Mouse (Mus musculus): ENCODE results near the gene Vwce.

Vwce gene

DNA sequence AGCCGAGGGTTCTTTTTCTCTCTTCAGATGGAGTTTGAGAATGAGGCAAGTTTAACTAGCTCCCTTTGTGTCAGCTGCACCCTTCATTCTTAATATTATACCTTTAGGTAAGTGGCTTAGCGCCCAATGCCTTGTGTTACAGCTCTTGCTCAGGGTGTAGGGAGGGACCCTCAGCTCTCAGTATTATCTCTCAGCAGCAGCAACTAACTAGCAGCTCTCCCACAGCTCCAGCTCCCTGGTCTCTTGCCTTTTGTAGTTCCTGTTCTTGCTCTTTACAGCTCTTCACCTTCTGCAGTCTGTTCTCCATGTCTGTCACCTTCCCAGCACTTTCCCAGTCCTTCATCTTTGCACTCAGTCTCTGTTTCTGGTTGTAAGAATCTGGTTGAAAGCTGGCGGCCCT, 57.6 kb downstream of the Vwce start:
- DNase-seq (ENCODE audit: low spot score), result no peak

DNA sequence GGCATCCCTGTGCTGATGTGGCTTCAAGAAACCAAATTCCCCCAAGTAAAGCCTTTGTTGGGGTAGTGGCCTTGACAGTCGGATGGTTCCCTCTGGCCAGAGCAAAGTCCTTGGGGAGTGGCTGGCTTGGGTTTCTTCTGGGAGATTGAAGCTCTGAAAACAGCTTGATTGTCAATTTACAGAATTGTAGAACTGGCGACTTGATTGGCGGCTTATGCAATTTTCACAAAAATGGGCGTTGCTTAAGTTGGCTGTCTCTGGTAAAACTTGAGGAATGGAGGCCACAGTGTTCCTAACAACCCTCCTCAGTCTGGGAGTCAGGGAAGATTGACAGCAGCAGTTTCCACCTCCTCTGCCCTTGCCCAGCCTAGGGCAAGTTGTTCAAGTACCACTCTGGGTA, 58.3 kb downstream of the Vwce start:
- no peak for DNase-seq (ENCODE audit: low spot score)

DNA sequence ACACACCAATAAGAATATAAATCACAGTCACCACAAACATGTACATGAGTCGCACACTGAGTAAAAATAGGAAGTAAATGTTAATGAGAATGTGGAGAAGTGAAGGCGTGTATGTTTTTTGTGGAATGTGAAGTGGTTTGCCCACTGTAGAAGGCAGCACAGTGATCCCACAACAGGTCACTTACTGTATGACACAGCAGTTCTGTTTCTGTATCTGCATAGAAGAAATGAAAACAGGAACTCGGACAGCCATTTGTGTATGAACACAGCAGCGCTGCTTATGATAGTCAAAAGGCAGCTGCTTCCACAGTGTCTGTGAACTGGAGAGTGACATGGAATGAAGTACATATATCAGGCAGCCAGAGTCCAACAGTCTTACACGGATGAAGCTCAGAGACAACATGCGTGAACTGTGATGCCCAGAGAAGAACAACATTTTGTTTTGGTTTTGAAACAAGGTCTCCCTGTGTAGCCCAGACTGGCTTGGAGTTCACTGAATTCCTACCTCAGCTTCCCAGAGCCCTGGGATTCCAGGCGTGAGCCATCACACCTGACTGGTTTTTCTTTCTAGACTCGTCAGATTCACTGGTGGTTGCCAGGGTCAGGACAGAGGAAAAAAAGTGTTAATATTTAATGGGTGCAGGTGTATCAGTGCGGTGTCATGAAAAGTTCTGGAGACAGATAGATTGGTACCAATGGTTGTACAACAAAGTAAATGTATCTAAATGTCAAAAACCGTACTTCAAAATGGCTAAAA, 60.1 kb downstream of the Vwce start:
- no peak for DNase-seq (ENCODE audit: low spot score)

DNA sequence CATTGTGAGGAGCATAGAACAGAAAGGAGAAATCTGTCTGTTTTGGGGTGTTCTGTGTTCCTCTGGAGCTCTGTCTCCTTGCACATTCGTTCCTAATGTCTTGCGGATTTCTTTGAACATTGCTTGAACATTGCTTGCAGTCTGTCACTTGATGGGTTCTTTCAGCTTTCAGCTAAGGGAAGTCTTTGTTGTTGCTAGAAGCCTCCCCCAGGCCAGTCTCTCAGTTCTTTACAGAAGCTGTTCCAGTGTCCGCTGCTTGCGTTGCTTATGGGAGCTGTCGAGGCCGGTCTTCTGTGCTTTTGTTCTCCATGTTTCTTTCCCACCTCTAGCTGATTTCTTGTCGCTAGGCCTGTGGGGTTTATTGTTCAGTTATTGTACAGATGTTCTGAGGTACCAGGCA, 61.8 kb downstream of the Vwce start:
- no peak for DNase-seq (ENCODE audit: low spot score)

DNA sequence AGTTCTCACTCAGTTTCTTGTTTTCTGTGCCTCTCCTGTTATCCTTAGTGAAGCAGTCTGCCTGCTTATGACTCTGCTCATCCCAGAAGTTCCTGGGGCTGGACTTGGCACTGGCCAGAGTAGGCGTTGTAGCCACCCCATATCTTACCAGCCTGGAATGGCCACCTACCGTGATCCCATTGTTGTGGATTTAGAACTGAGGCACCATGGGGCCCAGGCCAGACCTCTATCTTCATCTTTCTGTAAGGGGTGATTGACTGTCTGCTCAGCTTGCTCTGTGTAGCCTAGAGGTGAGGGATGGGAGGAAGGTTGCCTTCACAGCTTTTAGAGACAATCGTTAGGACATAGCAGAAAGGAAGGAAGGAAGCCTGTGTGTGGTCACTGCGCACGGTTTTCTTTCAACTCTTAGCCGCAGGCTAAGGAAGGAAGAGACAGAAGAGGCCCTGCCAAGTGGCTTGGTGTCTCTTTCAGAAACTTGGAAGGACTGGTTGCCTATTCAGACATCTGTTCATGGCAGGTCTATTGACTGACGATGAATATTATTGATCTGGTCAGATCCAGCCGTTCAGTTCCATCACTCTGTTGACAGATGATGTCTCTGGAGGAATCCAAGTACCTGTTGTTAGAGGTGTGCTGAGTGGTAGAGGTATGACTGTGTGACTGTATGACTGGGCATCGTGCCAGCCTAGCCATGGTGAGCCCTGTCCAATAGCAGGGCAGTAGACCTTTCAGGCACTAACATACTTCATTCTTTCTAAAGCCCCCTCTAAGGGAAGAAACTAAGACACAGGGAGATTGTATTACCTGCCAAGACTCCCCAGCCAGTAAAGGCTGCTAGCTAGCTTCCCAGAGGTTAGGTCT, 64.3 kb downstream of the Vwce start:
- no peak for DNase-seq (ENCODE audit: low spot score)

DNA sequence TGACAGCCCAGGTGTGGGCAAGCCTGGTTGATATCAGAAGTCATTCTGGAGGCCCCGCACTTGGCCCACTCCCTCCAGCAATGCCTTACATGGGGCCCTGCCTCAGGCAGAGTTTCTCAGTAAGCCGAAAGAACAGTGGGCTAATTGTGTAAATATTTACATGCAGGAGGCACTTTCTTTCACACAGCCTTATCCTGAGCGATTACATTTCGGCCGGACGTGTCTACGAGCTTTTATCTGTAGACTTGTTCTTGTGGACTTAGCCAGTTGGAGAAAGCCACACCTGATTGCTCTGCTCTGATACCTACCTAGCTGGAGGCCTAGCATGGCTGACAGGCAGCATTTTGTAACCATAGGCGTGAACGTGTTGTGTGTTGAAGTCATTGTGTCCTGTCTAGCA, 65.8 kb downstream of the Vwce start:
- DNase-seq (ENCODE audit: low spot score), result no peak

DNA sequence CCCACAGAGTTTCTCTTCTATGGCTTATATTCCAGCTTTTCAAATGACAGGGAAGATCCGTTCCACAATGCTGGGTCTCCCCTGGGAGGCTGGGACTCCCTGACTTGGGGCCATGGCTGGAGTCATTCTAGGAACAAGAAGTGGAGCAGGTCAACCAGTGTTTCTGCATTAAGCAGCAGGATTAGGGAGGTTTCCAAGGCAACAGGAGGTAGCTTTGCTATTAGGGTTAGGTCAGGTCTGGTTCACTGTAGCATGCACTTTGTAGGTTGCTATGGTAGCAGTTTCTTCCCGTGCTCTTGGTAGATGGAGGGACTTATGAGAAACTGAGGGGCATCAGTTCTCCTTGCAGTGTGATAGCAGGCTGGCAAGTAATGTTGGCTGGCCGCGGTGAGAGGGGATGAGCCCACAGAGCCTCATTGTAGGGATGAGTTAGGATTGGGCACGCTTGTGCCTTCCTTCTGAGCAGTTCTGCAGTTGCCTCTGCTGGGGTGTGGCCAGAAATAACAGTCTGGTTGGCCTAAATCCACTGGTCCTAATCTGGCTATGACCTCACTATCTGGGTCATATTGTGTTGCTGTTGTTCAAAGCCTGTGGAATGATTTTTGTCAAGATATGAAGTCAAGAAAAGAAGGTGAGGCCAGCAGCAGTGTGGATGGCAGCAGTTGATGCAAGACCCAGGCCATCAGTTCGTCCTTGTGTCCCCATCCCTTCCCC, 67.2 kb downstream of the Vwce start:
- DNase-seq (ENCODE audit: low spot score), result no peak

DNA sequence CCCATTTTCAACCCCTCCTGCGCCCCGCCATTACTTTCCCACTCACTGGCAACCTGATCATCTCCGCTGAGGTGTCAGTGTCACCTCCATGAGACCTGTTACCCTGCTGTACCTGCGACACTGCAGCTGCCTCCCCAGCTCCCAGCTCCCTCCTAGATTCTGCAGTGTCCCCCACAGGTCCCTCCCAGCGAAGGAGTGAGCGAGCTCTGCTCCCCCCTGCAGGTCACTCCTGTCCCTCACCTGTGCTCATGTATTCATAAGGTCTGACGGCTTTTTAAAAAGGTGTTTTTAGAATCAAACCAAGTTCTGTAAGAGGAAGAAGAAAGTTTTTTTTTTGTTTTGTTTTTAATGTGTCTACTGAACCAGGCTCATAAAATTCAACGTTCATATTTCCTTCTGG, 68.1 kb downstream of the Vwce start:
- DNase-seq (ENCODE audit: low spot score), result no peak

DNA sequence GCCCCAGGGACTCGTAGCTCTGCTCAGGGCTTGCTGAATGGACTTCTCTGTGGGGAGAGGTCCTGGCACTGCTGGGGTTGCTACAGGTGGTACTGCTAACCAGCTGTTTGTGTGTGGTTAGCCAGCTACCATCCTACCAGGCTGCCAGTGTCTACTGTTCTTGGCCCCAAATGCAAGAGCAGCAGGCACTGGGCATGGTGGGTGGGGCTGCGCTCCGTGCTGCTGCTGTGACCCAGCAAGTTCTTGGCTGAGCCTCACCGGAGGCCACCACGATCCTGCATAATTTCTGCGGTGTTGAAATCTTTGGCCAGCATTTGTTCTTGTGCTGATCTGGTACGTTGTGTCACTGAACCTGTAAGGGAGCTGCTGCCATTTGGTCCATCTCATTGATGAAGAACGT, 69.5 kb downstream of the Vwce start:
- no peak for DNase-seq (ENCODE audit: low spot score)

DNA sequence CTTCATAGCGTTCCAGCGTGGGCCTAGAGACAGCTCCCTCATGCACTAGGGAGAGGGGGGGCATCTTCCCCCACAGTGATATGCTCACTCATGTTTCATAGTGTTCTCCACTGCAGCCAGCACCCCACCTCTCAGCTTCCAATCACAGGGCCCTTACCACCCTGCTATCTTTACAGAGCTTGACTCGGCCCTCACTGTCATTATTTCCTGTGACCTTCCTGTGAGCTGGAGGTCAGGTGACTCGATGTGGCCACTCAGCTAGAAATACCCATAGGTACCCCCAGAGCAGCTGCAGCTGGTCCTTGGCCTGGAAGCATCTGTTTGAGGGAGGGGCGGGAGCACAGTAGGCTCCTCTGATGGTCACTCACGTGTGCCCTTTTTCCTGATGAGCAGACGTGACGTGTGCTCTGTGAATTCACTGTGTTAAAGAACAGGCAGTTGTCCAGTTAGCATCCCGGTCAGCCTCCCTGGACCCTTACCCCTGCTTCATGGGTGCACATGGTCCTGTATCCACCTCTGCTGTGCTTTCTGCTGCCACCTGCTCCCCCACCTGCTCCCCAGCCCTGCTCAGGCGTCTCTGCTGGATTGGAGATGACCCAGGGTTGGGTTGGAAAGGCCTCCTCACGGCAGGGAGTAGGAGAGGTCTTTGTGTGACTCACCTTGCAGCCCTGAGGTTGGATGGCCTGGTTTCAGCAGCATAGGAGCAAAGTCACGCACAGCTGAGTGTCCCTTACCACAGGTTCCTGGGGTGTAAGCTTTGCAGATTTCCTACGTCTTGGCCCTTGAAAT, 73.3 kb downstream of the Vwce start:
- no peak for DNase-seq (ENCODE audit: low spot score)

DNA sequence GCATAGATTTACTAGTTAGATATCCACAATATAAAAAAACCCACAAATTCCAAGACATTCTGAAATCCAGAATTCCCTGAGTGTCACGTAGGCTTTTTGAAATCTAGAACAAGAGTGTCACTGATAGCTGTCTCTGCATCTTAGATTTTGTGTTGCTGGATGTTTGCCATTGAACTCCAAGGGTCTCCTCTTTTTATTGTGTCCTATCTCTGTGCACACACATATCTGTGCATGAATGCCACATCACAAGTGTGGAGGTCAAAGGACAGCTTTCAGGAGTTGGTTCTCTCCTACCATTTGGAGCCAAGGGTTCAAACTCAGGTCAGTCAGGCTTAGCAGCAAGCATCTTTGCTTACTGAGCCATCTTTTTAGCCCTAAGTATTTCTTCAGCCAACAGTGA, 73.9 kb downstream of the Vwce start:
- no peak for DNase-seq (ENCODE audit: low spot score)

DNA sequence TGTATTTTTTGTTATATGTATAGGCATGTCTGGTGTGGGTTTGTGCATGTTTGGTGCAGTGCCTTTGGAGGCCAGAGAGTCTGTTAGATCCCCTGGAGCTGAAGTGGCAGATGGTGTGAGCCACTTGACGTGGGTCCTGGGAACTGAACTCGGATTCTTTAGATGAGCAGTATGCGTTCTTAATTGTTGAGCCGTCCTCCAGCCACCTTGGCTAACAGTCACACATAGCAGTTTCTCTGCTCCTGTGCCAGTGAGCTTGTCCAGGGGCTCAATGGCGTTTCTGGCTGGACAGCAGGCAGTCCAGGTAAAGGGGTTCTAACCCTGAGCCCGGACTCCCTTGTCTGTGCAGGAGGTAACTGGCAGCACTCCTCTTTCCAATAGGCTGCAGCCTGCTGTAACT, 74.9 kb downstream of the Vwce start:
- no peak for DNase-seq (ENCODE audit: low spot score)

DNA sequence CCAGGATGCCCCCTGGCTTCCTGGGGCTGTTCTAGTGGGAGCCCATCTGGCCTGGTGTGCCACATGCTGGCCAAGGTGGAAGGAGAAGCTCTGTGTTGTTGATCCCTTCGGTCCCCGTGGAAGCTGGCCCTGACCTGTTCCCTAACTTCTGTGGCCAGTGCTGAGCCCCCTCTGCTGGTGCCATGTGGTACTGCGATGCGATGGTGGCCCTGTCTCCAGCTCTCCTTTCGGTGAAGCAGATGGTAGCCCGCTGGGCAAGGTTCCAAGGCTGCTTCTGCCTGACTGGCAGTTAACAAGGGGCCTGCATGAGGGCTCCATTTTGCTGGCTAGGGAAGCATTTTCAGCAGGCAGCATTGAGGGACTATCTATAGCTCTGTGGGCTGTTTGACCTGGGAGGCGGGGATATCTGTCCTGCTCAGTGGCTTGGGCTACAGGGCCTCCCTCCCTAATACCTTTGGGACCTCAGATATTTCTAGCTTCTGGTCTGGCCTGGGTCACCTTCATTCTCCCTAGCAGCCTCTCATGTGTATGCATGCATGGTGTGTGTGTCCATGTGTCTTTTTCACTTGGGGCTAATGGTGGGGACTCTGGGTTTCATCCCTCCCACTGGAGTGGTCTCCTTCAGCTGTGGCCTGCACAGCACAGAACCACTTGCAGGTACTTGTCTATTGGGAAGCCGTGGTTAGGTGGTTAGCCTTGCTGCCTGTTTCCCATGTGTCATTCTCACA, 75.5 kb downstream of the Vwce start:
- DNase-seq (ENCODE audit: low spot score), result peak; percentile 80

DNA sequence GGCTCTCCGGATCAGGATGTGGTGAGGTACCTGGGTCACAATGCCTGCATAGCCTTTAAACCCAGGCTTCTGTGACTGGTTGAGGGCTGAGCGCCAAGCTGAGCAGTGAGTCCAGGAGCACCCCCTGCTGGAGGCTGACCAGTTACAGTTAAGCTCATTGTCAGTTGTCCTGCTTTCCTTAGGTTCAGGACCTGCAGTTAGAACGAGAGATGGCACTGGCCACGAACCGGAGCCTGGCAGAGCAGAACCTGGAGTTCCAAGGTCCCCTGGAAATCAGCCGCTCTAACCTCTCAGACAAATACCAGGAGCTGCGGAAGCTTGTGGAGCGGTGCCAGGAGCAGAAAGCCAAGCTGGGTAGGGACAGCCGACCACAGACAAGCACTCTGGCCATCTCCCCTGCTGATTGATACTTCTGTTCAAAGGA, 76.1 kb downstream of the Vwce start:
- no peak for DNase-seq (ENCODE audit: low spot score)

DNA sequence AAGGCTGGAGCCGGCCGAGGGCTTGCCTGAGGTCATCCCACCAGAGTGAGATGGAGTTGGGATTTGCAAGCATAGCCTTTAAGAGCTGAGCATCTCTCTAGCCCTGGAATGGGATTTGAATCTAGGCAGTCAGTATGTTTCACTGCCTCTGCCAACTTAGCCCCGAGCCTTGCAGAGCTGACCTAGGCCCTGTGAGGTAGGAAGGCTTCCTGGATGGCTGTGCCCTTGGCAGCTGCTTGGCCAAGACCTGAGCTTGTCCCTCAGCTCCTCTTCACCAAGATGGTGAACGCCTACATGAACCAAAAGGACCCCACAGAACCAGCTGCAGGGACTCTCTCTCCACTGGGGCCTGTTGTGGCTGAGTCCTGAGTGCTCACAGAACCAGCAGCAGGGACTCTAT, 76.7 kb downstream of the Vwce start:
- DNase-seq (ENCODE audit: low spot score), result no peak

DNA sequence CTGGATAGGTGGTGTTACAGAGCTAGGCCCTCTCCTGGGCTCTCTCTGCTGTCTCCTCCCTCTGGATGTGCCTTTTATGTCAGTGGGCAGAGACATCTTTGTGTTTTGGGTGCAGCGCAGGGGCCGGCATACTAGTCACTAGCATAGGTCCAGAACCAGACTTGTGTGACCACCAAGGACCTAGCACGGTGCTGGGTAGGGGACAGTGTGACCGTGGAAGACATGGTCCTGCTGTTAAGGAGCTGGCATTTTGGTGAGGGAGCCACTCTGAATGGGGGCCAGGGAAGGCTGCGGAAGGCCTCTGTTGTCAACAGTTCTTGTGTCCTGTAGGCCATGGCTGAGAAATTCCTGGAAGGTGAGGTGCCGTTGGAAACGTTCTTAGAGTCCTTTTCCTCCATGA, 78.2 kb downstream of the Vwce start:
- no peak for DNase-seq (ENCODE audit: low spot score)

DNA sequence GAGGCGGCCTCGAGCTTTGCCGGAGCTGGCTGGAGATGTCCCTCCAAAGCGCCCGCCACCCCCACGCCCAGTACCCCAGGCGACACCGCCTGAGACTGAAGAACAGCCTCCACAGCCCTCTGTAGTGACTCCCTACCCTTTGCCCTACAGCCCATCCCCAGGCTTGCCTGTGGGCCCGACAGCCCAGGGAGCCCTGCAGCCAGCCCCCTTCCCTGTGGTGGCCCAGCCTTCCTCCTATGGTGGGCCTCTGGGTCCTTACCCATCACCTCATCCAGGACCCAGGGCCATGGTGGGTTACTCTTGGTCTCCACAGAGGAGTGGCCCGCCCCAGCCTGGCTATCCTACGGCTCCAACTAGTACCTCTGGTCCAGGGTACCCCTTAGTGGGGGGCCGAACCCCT, 78.6 kb downstream of the Vwce start:
- DNase-seq (ENCODE audit: low spot score), result no peak

DNA sequence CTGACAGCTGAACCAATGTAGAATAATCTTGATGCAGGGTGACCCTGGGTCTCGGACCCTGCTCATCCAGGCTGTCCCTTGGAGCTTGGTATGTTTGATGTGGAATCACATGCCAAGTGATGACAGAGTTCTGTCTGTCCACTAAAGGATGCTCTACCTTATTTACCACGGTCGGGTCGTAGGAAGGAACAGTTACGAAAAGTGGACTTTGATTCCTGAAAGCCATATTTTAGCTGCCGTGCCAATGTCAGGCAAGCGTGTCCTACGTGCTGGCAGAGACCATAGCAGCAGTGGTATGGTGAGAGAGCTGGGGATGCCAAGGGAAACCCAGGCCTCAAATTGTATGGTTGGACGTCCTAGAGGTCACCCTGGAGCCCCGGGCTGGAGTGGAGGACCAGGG, 79.5 kb downstream of the Vwce start:
- DNase-seq (ENCODE audit: low spot score), result no peak

DNA sequence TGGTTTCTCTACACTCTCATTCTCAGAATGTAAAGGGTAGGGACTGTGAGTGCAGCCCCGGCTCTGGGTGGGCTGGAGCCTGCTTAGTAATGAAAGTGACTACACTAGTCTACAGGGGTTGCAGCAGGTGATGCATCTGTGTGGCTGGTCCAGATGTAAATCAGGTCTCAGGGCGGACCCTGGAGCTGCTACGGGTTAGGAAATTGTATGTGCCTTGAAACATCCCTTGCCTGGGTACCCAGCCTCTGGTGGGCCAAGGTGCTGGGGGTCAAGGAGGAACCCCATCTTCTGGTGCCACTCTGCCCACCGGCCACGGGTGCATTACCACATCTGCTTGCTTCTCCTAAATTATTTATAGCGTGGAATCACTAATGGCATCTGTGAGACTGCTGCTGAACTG, 80.2 kb downstream of the Vwce start:
- no peak for DNase-seq (ENCODE audit: low spot score)

DNA sequence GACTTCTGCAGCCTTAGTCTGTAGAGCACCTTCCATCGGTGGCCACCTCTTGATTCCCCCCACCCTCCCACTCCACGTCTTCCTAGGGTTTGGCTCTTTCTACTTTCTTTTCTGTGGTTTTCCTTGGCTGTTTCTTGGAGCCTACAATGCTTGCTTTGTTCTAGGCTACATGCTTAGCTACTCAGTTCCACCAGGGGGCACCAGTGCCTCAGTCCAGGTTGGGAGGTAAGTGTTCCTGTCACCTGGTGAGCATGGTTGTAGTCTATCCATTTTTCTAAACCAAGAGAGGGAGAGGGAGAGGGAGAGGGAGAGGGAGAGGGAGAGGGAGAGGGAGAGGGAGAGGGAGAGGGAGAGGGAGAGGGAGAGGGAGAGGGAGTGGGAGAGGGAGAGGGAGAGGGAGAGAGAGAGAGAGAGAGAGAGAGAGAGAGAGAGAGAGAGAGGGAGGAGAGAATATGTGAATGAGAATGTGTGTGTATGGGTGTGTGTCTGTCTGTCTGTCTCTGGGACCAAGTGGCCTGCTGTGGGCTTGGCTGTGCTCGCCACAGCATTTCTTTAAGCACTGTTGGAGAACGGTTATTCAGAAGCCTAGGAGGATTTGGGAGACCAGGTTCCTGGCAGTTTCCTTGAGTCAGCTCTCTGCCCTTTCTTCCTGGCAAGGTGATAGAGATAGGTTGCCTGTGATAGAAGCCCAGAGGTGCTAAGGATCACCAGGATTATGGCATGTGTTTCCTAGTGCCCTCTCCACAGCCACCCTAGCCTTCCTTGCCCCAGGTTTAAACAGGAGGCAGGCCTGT, 80.9 kb downstream of the Vwce start:
- no peak for DNase-seq (ENCODE audit: low spot score)

DNA sequence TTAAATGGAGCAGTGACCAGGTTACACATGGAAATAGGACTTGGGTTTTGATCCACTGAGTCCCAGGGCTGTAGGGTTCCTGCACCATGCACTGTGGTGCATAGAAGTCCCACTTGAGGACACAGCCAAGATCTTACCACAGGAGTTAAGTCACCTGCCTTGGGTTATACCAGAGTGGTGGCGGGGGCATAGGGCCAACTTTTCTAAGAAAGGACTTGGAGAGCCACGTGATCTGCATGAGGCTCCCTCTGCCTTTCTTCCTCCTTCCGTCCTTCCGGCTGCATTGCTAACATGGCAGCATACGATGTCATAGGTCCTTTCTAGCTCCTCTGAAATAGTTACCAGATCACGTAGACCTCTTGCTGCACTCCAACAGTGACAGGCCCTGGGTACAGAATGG, 81.5 kb downstream of the Vwce start:
- DNase-seq (ENCODE audit: low spot score), result no peak
